Mouse (Mus musculus) forebrain, embryonic 14.5 days (tissue): ENCODE data around the gene Pfkfb2. TPM values are rescaled to one million over a fixed set of nuclear protein-coding genes. Genes with fewer than 3 reads are reported as not detected.

Experiments
- ATAC-seq: fragments of 200-750 bp; cut with Nextera tagmentation; 2 replicates; pipeline ENCODE4 v1.8.0; 2017; ENCODE audit warnings: mild to moderate bottlenecking, moderate library complexity
- DNase-seq: peaks from one replicate; pipeline ENCODE4 v3.0.0-alpha.2; 2015; ENCODE audit warnings: low spot score
- H3K27ac ChIP-seq: fragments of 300-500 bp; sonication (generic); 2 replicates; pipeline ENCODE4 v1.5.1; 2014; ENCODE audit warnings: low read depth, mild to moderate bottlenecking, control low read depth, low read length, moderate library complexity
- H3K27me3 ChIP-seq: fragments of 300-500 bp; sonication (generic); replicated peaks from 2 replicates; pipeline ENCODE4 v1.6.1; 2014; ENCODE audit warnings: low read length, control low read depth, mixed read lengths; ENCODE audit not compliant: control insufficient read depth, insufficient read depth
- H3K36me3 ChIP-seq: fragments of 300-500 bp; sonication (generic); 2 replicates; pipeline ENCODE4 v1.6.1; 2014; ENCODE audit warnings: low read length, control low read depth; ENCODE audit not compliant: control insufficient read depth, insufficient read depth
- H3K4me1 ChIP-seq: fragments of 300-500 bp; sonication (generic); 2 replicates; pipeline ENCODE4 v1.6.1; 2014; ENCODE audit warnings: antibody characterized with exemption, low read length, control low read depth; ENCODE audit not compliant: control insufficient read depth, insufficient read depth
- H3K4me2 ChIP-seq: fragments of 300-500 bp; sonication (generic); 2 replicates; pipeline ENCODE4 v1.6.1; 2014; ENCODE audit warnings: mild to moderate bottlenecking, control low read depth, low read length
- H3K4me3 ChIP-seq: fragments of 300-500 bp; sonication (generic); 2 replicates; pipeline ENCODE4 v1.5.1; 2014; ENCODE audit warnings: low read depth, low read length, control low read depth
- H3K9ac ChIP-seq: fragments of 300-500 bp; sonication (generic); 2 replicates; pipeline ENCODE4 v1.6.1; 2014; ENCODE audit warnings: mild to moderate bottlenecking, low read length, control low read depth, moderate library complexity
- H3K9me3 ChIP-seq: fragments of 300-500 bp; sonication (generic); replicated peaks from 2 replicates; pipeline ENCODE4 v1.6.1; 2016; ENCODE audit warnings: low read length, control low read depth, mixed read lengths; ENCODE audit not compliant: control insufficient read depth
- WGBS: fragments of 180-500 bp; shearing (Covaris S2); extraction: QIAGEN DNeasy Blood & Tissue Kit; methylation state at CpG from one replicate; pipeline ENCODE4 v1.1.7; 2014; 5-methylcytosine and 5-hydroxymethylcytosine counted together
- polyA plus RNA-seq: library from polyadenylated mRNA; unstranded; fragments of >200 nt; fragmentation: Nextera tagmentation; extraction: Ambion mirVana; gene quantifications from 2 replicates; pipeline ENCODE4 v1.2.1, GENCODE M21; 2014

The Pfkfb2 gene
- polyA plus RNA-seq, 1 experiment from 2014 or later, result 17.8 TPM

- peak overlapping the region; percentile 98 for H3K9ac ChIP-seq
- 0% methylated on average over 3 of the region's 3 CpGs for WGBS
Measured at GRCm38 (mm10) chr1:130716218-130716512, 12.9 kb downstream of the Pfkfb2 start.

GRCm38 (mm10) chr1:130715561-130716217, 13.4 kb downstream of the Pfkfb2 start, which contains the start of gene Gm29427:
TSS of gene Gm29427 (minus strand) at chr1:130715799.
- H3K27me3 ChIP-seq, result no peaks in the 10 kb centered on the region
- no peaks in the 10 kb centered on the region for H3K9me3 ChIP-seq
- under 1% methylated on average over 36 of the region's 38 CpGs for WGBS
- peak within 1 kb of the TSS; percentile 98 for H3K9ac ChIP-seq
- peaks cover 15% of the 10 kb centered on the region; the same call in 1 of the 2 replicates for H3K36me3 ChIP-seq
- H3K4me1 ChIP-seq, result peaks cover 7% of the 10 kb centered on the region
- ATAC-seq (peak; percentile 88), DNase-seq (peak; percentile 93)
- H3K4me3 ChIP-seq, result peak within 1 kb of the TSS; percentile 89
- H3K27ac ChIP-seq, result peak within 1 kb of the TSS; percentile 86
- peak within 1 kb of the TSS; percentile 99 for H3K4me2 ChIP-seq

More at GRCm38 (mm10) chr1:130716218-130716512, 12.9 kb downstream of the Pfkfb2 start:
- Histone ChIP-seq H3K27ac (peak overlapping the region; percentile 86; the same call in 1 of the 2 replicates), H3K4me2 (peak overlapping the region; percentile 99), H3K4me3 (peak overlapping the region; percentile 89), H3K27me3 (no peaks in the 10 kb centered on the region), H3K4me1 (peaks cover 9% of the 10 kb centered on the region), H3K36me3 (peaks cover 14% of the 10 kb centered on the region; the same call in 1 of the 2 replicates), H3K9me3 (no peaks in the 10 kb centered on the region)
- DNase-seq, result peak; percentile 36
- peak; percentile 16 for ATAC-seq

GRCm38 (mm10) chr1:130714046-130714445, 15.0 kb downstream of the Pfkfb2 start:
- Histone ChIP-seq H3K27me3 (no peaks in the 10 kb centered on the region), H3K9ac (no peak overlapping the region), H3K27ac (no peak overlapping the region), H3K36me3 (peaks cover 9% of the 10 kb centered on the region; the same call in 1 of the 2 replicates), H3K4me2 (no peak overlapping the region), H3K9me3 (no peaks in the 10 kb centered on the region), H3K4me1 (peaks cover 7% of the 10 kb centered on the region), H3K4me3 (no peak overlapping the region)
- DNase-seq (no peak), ATAC-seq (no peak)
- WGBS, result 81% methylated on average over 4 of the region's 4 CpGs

- ATAC-seq (no peak), DNase-seq (no peak)
- no peaks in the 10 kb centered on the region for H3K9me3 ChIP-seq
- 90% methylated on average over 22 of the region's 22 CpGs for WGBS
- H3K4me3 ChIP-seq, result no peak overlapping the region
- peaks cover 25% of the 10 kb centered on the region; the same call in 1 of the 2 replicates for H3K36me3 ChIP-seq
- H3K27ac ChIP-seq, result no peak overlapping the region
- no peak overlapping the region for H3K4me2 ChIP-seq
- H3K9ac ChIP-seq, result no peak overlapping the region
- no peaks in the 10 kb centered on the region for H3K27me3 ChIP-seq
- no peaks in the 10 kb centered on the region for H3K4me1 ChIP-seq
Measured at GRCm38 (mm10) chr1:130710283-130711080, 18.6 kb downstream of the Pfkfb2 start.

GRCm38 (mm10) chr1:130703613-130704012, 25.4 kb downstream of the Pfkfb2 start:
- H3K9ac ChIP-seq, result no peak overlapping the region
- DNase-seq, result no peak
- H3K9me3 ChIP-seq, result no peaks in the 10 kb centered on the region
- H3K4me3 ChIP-seq, result no peak overlapping the region
- no peaks in the 10 kb centered on the region for H3K4me1 ChIP-seq
- 91% methylated on average over 2 of the region's 2 CpGs for WGBS
- H3K27me3 ChIP-seq, result no peaks in the 10 kb centered on the region
- ATAC-seq, result no peak
- no peak overlapping the region for H3K27ac ChIP-seq
- no peak overlapping the region for H3K4me2 ChIP-seq
- H3K36me3 ChIP-seq, result peaks cover 81% of the 10 kb centered on the region

GRCm38 (mm10) chr1:130701976-130702375, 27.1 kb downstream of the Pfkfb2 start:
- no peaks in the 10 kb centered on the region for H3K4me1 ChIP-seq
- no peak overlapping the region for H3K9ac ChIP-seq
- no peaks in the 10 kb centered on the region for H3K9me3 ChIP-seq
- H3K27me3 ChIP-seq, result no peaks in the 10 kb centered on the region
- H3K36me3 ChIP-seq, result peaks cover 89% of the 10 kb centered on the region
- no peak for ATAC-seq
- no peak overlapping the region for H3K4me2 ChIP-seq
- H3K4me3 ChIP-seq, result no peak overlapping the region
- DNase-seq, result no peak
- 96% methylated on average over 11 of the region's 11 CpGs for WGBS
- H3K27ac ChIP-seq, result no peak overlapping the region

- Histone ChIP-seq H3K4me2 (no peak overlapping the region), H3K9ac (no peak overlapping the region), H3K9me3 (no peaks in the 10 kb centered on the region), H3K27me3 (no peaks in the 10 kb centered on the region), H3K4me3 (no peak overlapping the region), H3K36me3 (peaks cover 80% of the 10 kb centered on the region), H3K27ac (no peak overlapping the region), H3K4me1 (no peaks in the 10 kb centered on the region)
- 87% methylated on average over 10 of the region's 10 CpGs for WGBS
- ATAC-seq, result no peak
- no peak for DNase-seq
Measured at GRCm38 (mm10) chr1:130699937-130700633, 29.0 kb downstream of the Pfkfb2 start.

- DNase-seq (no peak), ATAC-seq (no peak)
- Histone ChIP-seq H3K4me2 (no peak overlapping the region), H3K9me3 (no peaks in the 10 kb centered on the region), H3K9ac (no peak overlapping the region), H3K36me3 (peaks cover 66% of the 10 kb centered on the region), H3K4me1 (no peaks in the 10 kb centered on the region), H3K4me3 (no peak overlapping the region), H3K27ac (no peak overlapping the region), H3K27me3 (no peaks in the 10 kb centered on the region)
- 91% methylated on average over 5 of the region's 5 CpGs for WGBS
Measured at GRCm38 (mm10) chr1:130698601-130699000, 30.5 kb downstream of the Pfkfb2 start.
